Mouse (Mus musculus) G1E (cell line): ENCODE measurements around the gene Copz1.

ENCODE experiments used
- CTCF ChIP-seq: IDR thresholded peaks from 2 replicates; pipeline ENCODE4 v1.5.1; 2012; ENCODE audit warnings: low read depth, low read length, inconsistent platforms, mixed read lengths
- GATA1 ChIP-seq: IDR thresholded peaks from 2 replicates; pipeline ENCODE4 v1.6.1; 2012; ENCODE audit warnings: borderline replicate concordance, low read length, inconsistent platforms, mixed read lengths
- TAL1 ChIP-seq: conservative IDR thresholded peaks from 2 replicates; pipeline ENCODE4 v1.6.1; 2012; ENCODE audit warnings: low read depth, low read length, inconsistent platforms, mixed read lengths

DNA sequence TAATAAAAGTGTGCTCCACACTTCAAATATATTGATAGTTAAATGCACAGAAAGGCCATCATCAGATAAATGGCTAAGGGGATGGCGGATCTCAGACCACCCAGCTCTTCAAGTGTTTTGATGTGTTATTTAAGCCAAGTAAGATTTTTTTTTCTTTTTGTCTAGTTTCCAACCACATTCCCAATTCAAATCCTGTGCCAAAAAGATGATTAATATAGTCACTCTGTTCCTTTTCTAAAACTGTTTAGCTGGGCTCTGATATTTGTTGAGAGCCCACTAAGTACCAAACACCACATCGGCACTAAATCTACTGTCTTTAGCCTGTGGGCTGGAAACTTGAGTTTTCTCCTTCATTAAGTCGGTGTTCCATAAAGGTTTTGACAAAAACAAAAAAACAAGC lies 45.5 kb upstream of the Copz1 start:
- TF ChIP-seq CTCF (no peak), TAL1 (no peak), GATA1 (no peak)
